Mouse (Mus musculus) testis, adult 2 months (tissue): Measurements from ENCODE around the gene Tapt1. TPM values are rescaled to one million over a fixed set of nuclear protein-coding genes. Genes with fewer than 3 reads are reported as not detected.

Experiments
- H3K27ac ChIP-seq: fragments of 200-500 bp; 2 replicates; pipeline ENCODE4 v1.5.1; 2012; ENCODE audit warnings: low read depth, low read length; ENCODE audit not compliant: control insufficient read depth, insufficient read depth
- H3K27me3 ChIP-seq: fragments of 200-500 bp; 2 replicates; pipeline ENCODE4 v1.6.1; 2012; ENCODE audit warnings: mild to moderate bottlenecking, low read length, moderate library complexity; ENCODE audit not compliant: control insufficient read depth, insufficient read depth
- H3K36me3 ChIP-seq: fragments of 200-500 bp; 2 replicates; pipeline ENCODE4 v1.6.1; 2012; ENCODE audit warnings: mild to moderate bottlenecking, low read length; ENCODE audit not compliant: control insufficient read depth, insufficient read depth
- H3K4me1 ChIP-seq: fragments of 200-500 bp; 2 replicates; pipeline ENCODE4 v1.6.1; 2012; ENCODE audit warnings: low read length; ENCODE audit not compliant: control insufficient read depth, insufficient read depth
- H3K4me3 ChIP-seq: fragments of 200-500 bp; 2 replicates; pipeline ENCODE4 v1.5.1; 2012; ENCODE audit warnings: low read depth, mild to moderate bottlenecking, low read length, moderate library complexity, mixed read lengths; ENCODE audit not compliant: control insufficient read depth
- CTCF ChIP-seq: fragments of 200-500 bp; IDR thresholded peaks from 2 replicates; pipeline ENCODE4 v1.5.1; 2012; ENCODE audit warnings: low read depth, mild to moderate bottlenecking, inconsistent platforms, low read length, moderate library complexity; ENCODE audit not compliant: control insufficient read depth, insufficient read depth, insufficient replicate concordance
- POLR2A ChIP-seq: fragments of 200-500 bp; IDR thresholded peaks from 2 replicates; pipeline ENCODE4 v1.6.1; 2012; ENCODE audit warnings: low read depth, mild to moderate bottlenecking, inconsistent platforms, low read length, moderate library complexity; ENCODE audit not compliant: control insufficient read depth
- polyA plus RNA-seq: library from polyadenylated mRNA; depleted of rRNA; stranded (reverse); fragments of >200 nt; gene quantifications from 2 replicates; pipeline ENCODE4 v1.2.3, GENCODE M21; 2012

Gene Tapt1
- polyA plus RNA-seq, 1 experiment, result 29.4 TPM

GRCm38 (mm10) chr5:44166866-44167265 is 59.6 kb downstream of the Tapt1 start:
- TF ChIP-seq POLR2A (no peak), CTCF (no peak)
- no peak overlapping the region for H3K27ac ChIP-seq
- no peaks in the 10 kb centered on the region for H3K36me3 ChIP-seq
- H3K4me3 ChIP-seq, result no peak overlapping the region
- no peaks in the 10 kb centered on the region for H3K4me1 ChIP-seq
- no peaks in the 10 kb centered on the region for H3K27me3 ChIP-seq

GRCm38 (mm10) chr5:44165854-44166253 is 60.6 kb downstream of the Tapt1 start:
- Histone ChIP-seq H3K36me3 (no peaks in the 10 kb centered on the region), H3K4me1 (no peaks in the 10 kb centered on the region), H3K27ac (no peak overlapping the region), H3K27me3 (no peaks in the 10 kb centered on the region), H3K4me3 (no peak overlapping the region)
- no peak for TF ChIP-seq CTCF
- TF ChIP-seq POLR2A, result no peak

GRCm38 (mm10) chr5:44164233-44164776 is 62.1 kb downstream of the Tapt1 start:
- Histone ChIP-seq H3K4me1 (no peaks in the 10 kb centered on the region), H3K27ac (no peak overlapping the region), H3K36me3 (no peaks in the 10 kb centered on the region)

GRCm38 (mm10) chr5:44163318-44163717 is 63.1 kb downstream of the Tapt1 start:
- Histone ChIP-seq H3K4me3 (no peak overlapping the region), H3K4me1 (no peaks in the 10 kb centered on the region), H3K27ac (no peak overlapping the region), H3K36me3 (no peaks in the 10 kb centered on the region), H3K27me3 (no peaks in the 10 kb centered on the region)
- no peak for TF ChIP-seq CTCF
- TF ChIP-seq POLR2A, result no peak

More at GRCm38 (mm10) chr5:44164233-44164776, 62.1 kb downstream of the Tapt1 start:
- no peaks in the 10 kb centered on the region for H3K27me3 ChIP-seq
- TF ChIP-seq POLR2A, result no peak
- TF ChIP-seq CTCF, result no peak
- no peak overlapping the region for H3K4me3 ChIP-seq

GRCm38 (mm10) chr5:44162786-44163185 is 63.6 kb downstream of the Tapt1 start:
- Histone ChIP-seq H3K27me3 (no peaks in the 10 kb centered on the region), H3K36me3 (no peaks in the 10 kb centered on the region), H3K27ac (no peak overlapping the region), H3K4me3 (no peak overlapping the region), H3K4me1 (no peaks in the 10 kb centered on the region)
- no peak for TF ChIP-seq POLR2A

GRCm38 (mm10) chr5:44159679-44160438 is 66.6 kb downstream of the Tapt1 start:
- H3K27me3 ChIP-seq, result no peaks in the 10 kb centered on the region
- no peaks in the 10 kb centered on the region for H3K4me1 ChIP-seq
- TF ChIP-seq POLR2A (no peak), CTCF (no peak)
- no peaks in the 10 kb centered on the region for H3K36me3 ChIP-seq
- H3K4me3 ChIP-seq, result no peak overlapping the region
- no peak overlapping the region for H3K27ac ChIP-seq

GRCm38 (mm10) chr5:44159231-44159630 is 67.2 kb downstream of the Tapt1 start:
- no peaks in the 10 kb centered on the region for H3K4me1 ChIP-seq
- no peaks in the 10 kb centered on the region for H3K36me3 ChIP-seq
- TF ChIP-seq POLR2A (no peak), CTCF (no peak)
- no peaks in the 10 kb centered on the region for H3K27me3 ChIP-seq
- no peak overlapping the region for H3K27ac ChIP-seq
- H3K4me3 ChIP-seq, result no peak overlapping the region
